Mouse (Mus musculus) thymus, postnatal 0 days (tissue): Measurements from ENCODE around the gene Ice1. TPM values are rescaled to one million over a fixed set of nuclear protein-coding genes. Genes with fewer than 3 reads are reported as not detected.

ENCODE experiments used
- DNase-seq: peaks from one replicate; pipeline ENCODE4 v3.0.0-alpha.2; 2015; ENCODE audit warnings: low spot score
- polyA plus RNA-seq: library from polyadenylated mRNA; unstranded; fragments of >200 nt; fragmentation: Nextera tagmentation; extraction: Ambion mirVana; gene quantifications from 2 replicates; pipeline ENCODE4 v1.2.1, GENCODE M21; 2015

Ice1 gene
- 12.9 and 16.2 TPM in 2 replicates for polyA plus RNA-seq

- DNase-seq = peak; percentile 55
These were observed at the start of gene Ice1 for GRCm38 (mm10) chr13:70637282-70637661. Gene Ice1 (minus strand): TSS chr13:70637634.

- no peak for DNase-seq
These were observed 48.4 kb upstream of the Ice1 start for GRCm38 (mm10) chr13:70685825-70686224.

- no peak for DNase-seq
These were observed 47.7 kb upstream of the Ice1 start for GRCm38 (mm10) chr13:70684976-70685609.

GRCm38 (mm10) chr13:70681411-70682183 is 44.2 kb upstream of the Ice1 start:
- no peak for DNase-seq

- no peak for DNase-seq
These were observed 42.9 kb upstream of the Ice1 start for GRCm38 (mm10) chr13:70680316-70680715.

- DNase-seq = no peak
These were observed 40.3 kb upstream of the Ice1 start for GRCm38 (mm10) chr13:70677689-70678088.

- no peak for DNase-seq
These were observed 39.1 kb upstream of the Ice1 start for GRCm38 (mm10) chr13:70676243-70677183.

- DNase-seq = no peak
These were observed 37.6 kb upstream of the Ice1 start for GRCm38 (mm10) chr13:70674998-70675397.

GRCm38 (mm10) chr13:70670080-70670479 is 32.6 kb upstream of the Ice1 start:
- no peak for DNase-seq

- DNase-seq = no peak
These were observed 22.3 kb upstream of the Ice1 start for GRCm38 (mm10) chr13:70659715-70660114.

- no peak for DNase-seq
These were observed 19.3 kb upstream of the Ice1 start for GRCm38 (mm10) chr13:70656741-70657140.

GRCm38 (mm10) chr13:70656329-70656728 is 18.9 kb upstream of the Ice1 start:
- no peak for DNase-seq

- no peak for DNase-seq
These were observed 18.1 kb upstream of the Ice1 start for GRCm38 (mm10) chr13:70655570-70655969.

- DNase-seq = no peak
These were observed 16.8 kb upstream of the Ice1 start for GRCm38 (mm10) chr13:70654091-70654770.

GRCm38 (mm10) chr13:70653457-70653856 is 16.0 kb upstream of the Ice1 start:
- no peak for DNase-seq

- no peak for DNase-seq
These were observed 12.6 kb upstream of the Ice1 start for GRCm38 (mm10) chr13:70650011-70650436.

- no peak for DNase-seq
These were observed 8.6 kb upstream of the Ice1 start for GRCm38 (mm10) chr13:70645968-70646505.

GRCm38 (mm10) chr13:70644083-70644462 is 6.6 kb upstream of the Ice1 start:
- no peak for DNase-seq

GRCm38 (mm10) chr13:70643408-70644082 is 6.1 kb upstream of the Ice1 start:
- DNase-seq = peak; percentile 78

GRCm38 (mm10) chr13:70641941-70642340 is 4.5 kb upstream of the Ice1 start:
- no peak for DNase-seq
